ENCODE assay signal across 12 mouse cellular contexts in the genomic region with DNA sequence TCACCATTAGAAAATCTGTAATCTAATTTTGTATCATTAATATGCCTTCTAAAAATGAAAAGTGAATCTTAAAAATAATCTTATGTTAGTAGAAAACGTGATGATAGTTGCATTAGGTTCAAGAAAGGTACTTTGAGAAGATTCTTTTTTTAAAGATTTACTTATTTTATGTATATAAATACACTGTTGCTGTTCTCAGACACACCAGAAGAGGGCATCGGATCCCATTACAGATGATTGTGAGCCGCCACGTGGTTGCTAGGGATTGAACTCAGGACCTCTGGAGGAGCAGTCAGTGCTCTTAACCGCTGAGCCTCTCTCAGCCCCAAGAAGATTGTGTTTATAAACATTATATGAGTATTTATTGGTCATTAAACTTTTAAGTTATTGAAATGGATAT.
"Had no signal": no experiment of that assay in that cellular context is flagged by ENCODE, and none has a peak within 500 bp of the region (broad histone marks: within the 10 kb centered on the region; RNA-seq: fewer than 3 reads in every experiment).

No protein-coding gene starts in this region.

- H3K36me3 ChIP-seq: limb, embryonic 10.5 days; neural tube, embryonic 12.5 days had no signal

- H3K9me3 ChIP-seq: limb, embryonic 10.5 days; neural tube, embryonic 12.5 days had no signal

- H3K27ac ChIP-seq: limb, embryonic 10.5 days; neural tube, embryonic 12.5 days had no signal

- ATAC-seq: liver, postnatal 0 days; lung, postnatal 0 days had no signal

- H3K4me3 ChIP-seq: limb, embryonic 10.5 days; neural tube, embryonic 12.5 days had no signal

- H3K27me3 ChIP-seq: neural tube, embryonic 12.5 days had no signal

- DNase-seq: kidney, adult 11 months; kidney, adult 9 months; kidney, postnatal 14 days; layer of hippocampus, adult 9-11 months; liver, postnatal 0 days; lung, postnatal 36 days; right cerebral cortex, postnatal 4 days; thymus, postnatal 14 days had no signal

- H3K9ac ChIP-seq: liver, postnatal 0 days; neural tube, embryonic 12.5 days had no signal

- H3K4me2 ChIP-seq: liver, embryonic 11.5 days; neural tube, embryonic 12.5 days had no signal

- H3K4me1 ChIP-seq: limb, embryonic 10.5 days; neural tube, embryonic 12.5 days had no signal
